Mouse (Mus musculus) ES-E14 (cell line): ENCODE data around the gene Hist1h4i.

Source experiments
- CHD2 ChIP-seq: IDR thresholded peaks from 2 replicates; pipeline ENCODE4 v1.6.1; 2014; ENCODE audit warnings: mild to moderate bottlenecking, low read depth, low read length, inconsistent platforms
- HCFC1 ChIP-seq: IDR thresholded peaks from 2 replicates; pipeline ENCODE4 v1.6.1; 2012; ENCODE audit warnings: low read length, inconsistent platforms, borderline replicate concordance; ENCODE audit not compliant: insufficient read depth
- MAFK ChIP-seq: IDR thresholded peaks from 2 replicates; pipeline ENCODE4 v1.6.1; 2014; ENCODE audit warnings: mild to moderate bottlenecking, low read depth, low read length, inconsistent platforms; ENCODE audit not compliant: insufficient read depth
- ZC3H11A ChIP-seq: IDR thresholded peaks from 2 replicates; pipeline ENCODE4 v1.6.1; 2012; ENCODE audit warnings: low read depth, mild to moderate bottlenecking, inconsistent platforms, low read length, borderline replicate concordance
- ZNF384 ChIP-seq: IDR thresholded peaks from 2 replicates; pipeline ENCODE4 v1.6.1; 2012; ENCODE audit warnings: low read depth, low read length, inconsistent platforms

DNA sequence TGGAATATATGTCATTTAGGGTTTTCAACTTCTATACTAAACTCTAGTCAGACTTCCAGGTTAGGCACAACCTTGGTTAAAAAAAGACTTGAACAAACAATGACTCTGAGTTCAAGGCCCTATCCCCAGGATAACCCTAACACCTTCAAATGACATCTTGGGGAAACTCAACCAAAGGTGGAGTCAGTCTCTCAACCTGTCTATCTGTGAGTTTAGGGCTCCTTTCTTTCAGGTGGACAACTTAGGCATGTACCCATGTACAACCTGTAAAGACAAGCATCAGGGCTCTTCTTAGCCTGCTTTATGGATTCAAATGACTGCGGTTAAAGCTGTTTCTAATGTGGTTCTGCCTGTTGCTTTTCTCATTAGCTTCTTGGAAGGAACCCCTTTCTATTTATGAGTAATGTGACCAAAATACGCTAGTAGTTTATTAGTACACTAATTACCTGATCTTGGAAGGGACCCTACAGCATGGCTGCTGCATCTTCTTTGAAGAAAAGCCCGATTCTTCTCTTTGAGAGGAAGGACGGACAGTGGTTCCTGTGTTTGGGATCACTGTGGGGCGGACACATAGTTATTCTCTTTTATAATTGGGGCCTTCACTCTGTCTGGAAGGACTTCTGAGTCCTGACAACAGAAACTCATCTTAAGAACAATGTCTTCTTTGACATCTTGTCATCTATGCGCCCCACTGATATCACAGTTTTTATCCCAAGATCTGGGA, 3.4 kb upstream of the Hist1h4i start:
- TF ChIP-seq CHD2 (no peak), ZNF384 (no peak), MAFK (no peak), HCFC1 (no peak), ZC3H11A (no peak)
